Mouse (Mus musculus) spleen, adult 2 months (tissue): Measurements from ENCODE around the gene Dera. TPM values are rescaled to one million over a fixed set of nuclear protein-coding genes. Genes with fewer than 3 reads are reported as not detected.

Source experiments
- DNase-seq, 2 experiments: peaks; one replicate each; pipeline versions ENCODE4 v3.0.0 to v3.0.0-alpha.2; 2012 to 2021; ENCODE audit warnings: low spot score in 2 of 2, low read depth in 1 of 2
- H3K27ac ChIP-seq: fragments of 200-500 bp; 2 replicates; pipeline ENCODE4 v1.5.1; 2012; ENCODE audit warnings: low read length, inconsistent platforms; ENCODE audit not compliant: insufficient read depth
- H3K27me3 ChIP-seq: fragments of 200-500 bp; 2 replicates; pipeline ENCODE4 v1.6.1; 2012; ENCODE audit warnings: mild to moderate bottlenecking, moderate library complexity, low read length, inconsistent platforms; ENCODE audit not compliant: control insufficient read depth, insufficient read depth
- H3K36me3 ChIP-seq: fragments of 200-500 bp; 2 replicates; pipeline ENCODE4 v1.6.1; 2012; ENCODE audit warnings: mild to moderate bottlenecking, low read length, inconsistent platforms; ENCODE audit not compliant: control insufficient read depth, insufficient read depth
- H3K4me1 ChIP-seq: fragments of 200-500 bp; 2 replicates; pipeline ENCODE4 v1.6.1; 2011; ENCODE audit warnings: inconsistent platforms; ENCODE audit not compliant: control insufficient read depth, insufficient read depth, insufficient read length
- H3K4me3 ChIP-seq: fragments of 200-500 bp; 2 replicates; pipeline ENCODE4 v1.5.1; 2011; ENCODE audit warnings: mild to moderate bottlenecking, inconsistent platforms; ENCODE audit not compliant: insufficient read depth, insufficient read length; ENCODE audit errors: extremely low read depth
- CTCF ChIP-seq: fragments of 200-500 bp; IDR thresholded peaks from 2 replicates; pipeline ENCODE4 v1.5.1; 2011; ENCODE audit warnings: mild to moderate bottlenecking, inconsistent platforms; ENCODE audit not compliant: insufficient read depth, insufficient read length, insufficient replicate concordance; ENCODE audit errors: extremely low read depth
- POLR2A ChIP-seq: fragments of 200-500 bp; IDR thresholded peaks from 2 replicates; pipeline ENCODE4 v1.6.1; 2011; ENCODE audit warnings: low read depth, low read length, inconsistent platforms
- WGBS: fragments of 180-500 bp; shearing (Covaris S2); methylation state at CpG from one replicate; pipeline ENCODE4 v1.1.7; 2018; 5-methylcytosine and 5-hydroxymethylcytosine counted together
- polyA plus RNA-seq: library from polyadenylated mRNA; depleted of rRNA; stranded (reverse); fragments of >200 nt; gene quantifications from 2 replicates; pipeline ENCODE4 v1.2.3, GENCODE M21; 2012

The Dera gene
- polyA plus RNA-seq, 1 experiment, result 7.2 TPM

DNA sequence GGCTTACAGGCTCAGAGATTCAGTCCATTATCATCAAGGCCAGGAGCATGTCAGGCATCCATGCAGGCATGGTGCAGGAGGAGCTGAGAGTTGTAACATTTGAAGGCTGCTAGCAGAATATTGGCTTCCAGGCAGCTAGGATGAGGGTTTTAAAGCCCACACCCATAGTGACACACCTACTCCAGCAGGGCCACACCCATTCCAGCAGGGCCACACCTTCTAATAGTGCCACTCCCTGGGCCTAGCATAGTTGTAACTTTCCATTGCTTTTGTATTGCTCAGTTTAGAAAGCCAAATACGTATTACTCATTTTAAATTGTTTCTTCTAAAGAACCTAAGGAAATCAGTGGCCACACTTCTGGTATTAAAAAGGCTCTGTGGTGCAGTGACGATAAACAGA is 13.4 kb upstream of the Dera start:
- DNase-seq, result no peak
- Histone ChIP-seq H3K36me3 (peaks cover 47% of the 10 kb centered on the region), H3K27me3 (no peaks in the 10 kb centered on the region), H3K4me1 (peaks cover under 1% of the 10 kb centered on the region; the same call in 1 of the 2 replicates), H3K27ac (no peak overlapping the region), H3K4me3 (no peak overlapping the region)
- WGBS, result 97% methylated on average over 2 of the region's 2 CpGs
- TF ChIP-seq POLR2A (no peak), CTCF (no peak)

- H3K4me1 ChIP-seq, result no peaks in the 10 kb centered on the region
- no peak for TF ChIP-seq POLR2A
- no peak for TF ChIP-seq CTCF
- DNase-seq, result no peak
- H3K27me3 ChIP-seq, result no peaks in the 10 kb centered on the region
- 91% methylated on average over 4 of the region's 4 CpGs for WGBS
- H3K27ac ChIP-seq, result no peak overlapping the region
- peaks cover 41% of the 10 kb centered on the region for H3K36me3 ChIP-seq
- no peak overlapping the region for H3K4me3 ChIP-seq
Measured at GRCm38 (mm10) chr6:137744700-137745099, 9.6 kb upstream of the Dera start.

DNA sequence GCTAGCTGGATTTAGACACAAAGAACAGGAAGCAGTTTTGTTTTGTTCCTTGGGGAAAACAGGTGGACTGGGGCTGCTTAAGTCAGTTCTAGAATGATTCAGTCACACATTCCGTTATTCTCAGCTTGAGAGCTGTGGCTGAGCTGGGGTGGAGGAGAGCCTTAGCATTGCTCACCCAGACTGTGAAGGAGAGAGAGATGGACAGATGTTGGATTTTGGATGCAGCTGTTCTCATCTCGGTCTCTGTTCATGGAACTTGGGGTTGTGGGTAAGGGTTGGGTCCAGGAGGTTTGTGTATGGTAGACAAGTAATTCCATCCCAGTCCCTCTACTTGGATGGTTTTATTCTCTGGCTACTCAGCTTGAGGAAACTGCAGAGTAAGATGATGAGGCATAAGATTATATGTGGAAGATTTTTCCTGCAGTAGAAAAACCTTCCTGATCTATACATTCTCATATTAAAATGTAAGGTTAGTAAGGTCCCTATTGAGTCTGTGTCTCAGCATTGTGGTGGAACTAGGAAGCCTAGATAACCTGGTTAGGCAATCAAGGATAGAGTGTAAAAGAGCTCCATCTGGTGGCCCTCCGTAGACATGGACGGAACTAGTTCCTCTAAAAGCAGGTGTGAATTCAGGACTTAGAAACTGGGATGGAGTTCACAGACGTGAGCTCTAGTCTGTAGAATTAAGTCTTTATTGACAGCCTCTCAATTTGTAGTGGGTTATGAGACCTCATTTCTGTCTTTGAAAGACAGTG is 7.0 kb upstream of the Dera start:
- H3K36me3 ChIP-seq, result peaks cover 28% of the 10 kb centered on the region
- 63% methylated on average over 5 of the region's 5 CpGs for WGBS
- DNase-seq, result no peak

DNA sequence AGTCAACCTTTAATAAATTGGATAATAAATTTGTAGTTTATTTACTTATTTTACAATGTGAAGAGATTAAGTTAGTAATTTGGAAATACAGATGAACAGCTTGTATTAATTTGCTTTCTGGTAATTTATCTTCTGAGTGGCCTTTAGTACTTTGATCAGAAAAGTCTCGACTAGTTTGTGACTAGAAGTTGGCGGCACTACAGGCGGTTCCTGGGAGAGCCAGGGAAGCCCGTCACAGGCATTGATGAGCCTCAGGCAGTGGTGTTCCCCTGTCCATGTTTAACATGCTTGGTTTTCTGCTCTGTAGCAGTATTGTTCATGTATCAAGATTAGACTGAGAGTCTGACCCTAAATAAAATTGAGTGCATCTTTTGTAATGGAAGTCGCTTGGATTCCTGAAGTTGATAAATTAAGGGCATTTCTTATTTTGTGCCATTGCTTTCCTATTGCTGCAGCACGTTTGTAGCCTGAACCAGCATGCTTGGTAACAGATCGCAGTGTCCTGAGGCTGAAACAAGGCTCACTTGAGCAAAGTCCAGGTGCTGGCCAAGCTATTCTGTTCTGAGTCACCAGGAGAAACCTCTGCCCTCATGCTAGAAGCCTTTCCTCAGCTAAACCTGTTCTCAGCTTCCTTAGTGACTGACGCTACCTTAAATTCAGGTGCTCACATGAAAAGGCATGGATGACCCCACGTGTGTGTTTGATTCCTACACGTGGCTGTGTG is 2.6 kb upstream of the Dera start:
- H3K4me1 ChIP-seq, result peaks cover 2% of the 10 kb centered on the region; the same call in 1 of the 2 replicates
- peaks cover 4% of the 10 kb centered on the region for H3K36me3 ChIP-seq
- no peak overlapping the region for H3K27ac ChIP-seq
- TF ChIP-seq CTCF, result no peak
- no peak for TF ChIP-seq POLR2A
- no peak for DNase-seq
- no peaks in the 10 kb centered on the region for H3K27me3 ChIP-seq
- WGBS, result 93% methylated on average over 10 of the region's 10 CpGs
- H3K4me3 ChIP-seq, result no peak overlapping the region

More for the DNA sequence above, 7.0 kb upstream of the Dera start:
- H3K27ac ChIP-seq, result no peak overlapping the region
- H3K4me1 ChIP-seq, result no peaks in the 10 kb centered on the region
- no peaks in the 10 kb centered on the region for H3K27me3 ChIP-seq
- H3K4me3 ChIP-seq, result no peak overlapping the region
- no peak for TF ChIP-seq POLR2A
- peak; percentile 10; the same call in 1 of the 2 replicates for TF ChIP-seq CTCF

DNA sequence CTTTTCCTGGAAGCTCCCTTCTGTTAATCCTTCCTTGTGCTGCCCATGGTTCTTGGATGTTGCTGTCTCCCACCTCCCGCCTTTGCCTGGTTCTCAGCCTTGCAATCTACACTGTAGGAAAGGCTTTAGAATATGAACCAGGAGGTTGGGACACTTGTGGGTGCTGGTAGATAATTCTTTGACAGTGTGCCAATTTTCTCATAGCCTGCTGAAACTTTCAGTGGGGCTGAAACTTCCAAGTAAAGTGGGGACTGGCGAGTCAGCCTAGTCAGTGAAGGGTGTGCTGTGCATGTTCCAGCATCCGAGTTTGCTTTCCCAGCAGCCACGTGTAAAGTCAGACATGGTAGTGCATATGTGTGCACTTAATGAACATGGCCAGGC is 2.1 kb upstream of the Dera start:
- no peak overlapping the region for H3K27ac ChIP-seq
- no peak overlapping the region for H3K4me3 ChIP-seq
- 91% methylated on average over 4 of the region's 4 CpGs for WGBS
- peaks cover 2% of the 10 kb centered on the region for H3K36me3 ChIP-seq
- no peak for TF ChIP-seq CTCF
- TF ChIP-seq POLR2A, result no peak
- no peaks in the 10 kb centered on the region for H3K27me3 ChIP-seq
- H3K4me1 ChIP-seq, result peaks cover 2% of the 10 kb centered on the region; the same call in 1 of the 2 replicates
- DNase-seq, result no peak

GRCm38 (mm10) chr6:137754857-137755232 is 499 bp downstream of the Dera start:
- H3K4me3 ChIP-seq, result peak overlapping the region; percentile 95
- H3K4me1 ChIP-seq, result peaks cover 2% of the 10 kb centered on the region; the same call in 1 of the 2 replicates
- no peaks in the 10 kb centered on the region for H3K27me3 ChIP-seq
- TF ChIP-seq POLR2A, result no peak
- TF ChIP-seq CTCF, result no peak
- DNase-seq, result no peak
- WGBS, result 2% methylated on average over 8 of the region's 8 CpGs
- H3K27ac ChIP-seq, result no peak overlapping the region
- H3K36me3 ChIP-seq, result no peaks in the 10 kb centered on the region
